ENCODE assay signal across 8 mouse cellular contexts in the genomic region with DNA sequence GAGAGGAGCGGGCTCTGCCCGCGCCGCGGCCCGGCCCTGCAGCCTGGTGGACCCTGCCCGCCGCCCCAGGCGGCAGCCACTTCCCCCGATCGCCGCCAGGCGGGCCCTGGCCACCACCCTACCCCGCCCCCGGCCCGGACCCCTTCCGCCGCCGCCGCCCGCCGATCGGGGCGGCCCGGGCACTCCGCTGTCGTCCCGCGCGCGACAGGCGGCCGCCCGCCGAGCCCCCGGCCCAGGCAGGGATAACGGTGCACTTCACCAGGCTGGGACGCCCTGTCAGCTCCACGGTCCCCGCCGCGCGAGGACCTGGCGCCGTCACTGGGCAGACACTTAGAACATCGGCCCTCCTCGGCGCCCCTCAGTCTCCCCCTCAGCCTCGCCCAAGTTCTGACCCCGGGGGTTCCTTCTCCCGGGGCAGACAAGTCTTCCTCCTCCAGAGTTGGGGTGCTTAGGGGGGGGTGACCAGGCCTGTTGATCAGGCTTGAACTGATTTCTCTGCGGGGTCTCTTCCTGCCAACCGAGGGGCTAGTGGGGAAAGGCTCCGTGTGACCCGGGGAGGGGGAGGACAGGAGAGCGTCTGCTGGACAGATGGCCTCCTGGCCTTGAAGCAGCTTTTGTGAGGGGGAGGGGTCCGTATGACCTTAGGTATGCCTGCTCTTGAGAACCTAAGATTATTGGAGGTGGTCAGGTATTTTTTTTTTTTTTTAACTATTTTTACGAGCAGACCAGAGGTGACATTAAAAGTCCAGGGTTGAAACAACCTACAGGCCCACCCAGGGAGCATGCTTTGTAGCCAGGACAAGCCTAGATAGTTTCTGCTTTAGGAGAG. TPM values are rescaled to one million over a fixed set of nuclear protein-coding genes. Genes with fewer than 3 reads are reported as not detected.
DNase-seq lines count a peak whose midpoint lies in the region; ATAC-seq and TF ChIP-seq lines count a peak whose summit lies in the region.

No protein-coding gene starts in this region.

- H3K4me3 ChIP-seq in gastrocnemius, adult 2 months = peak overlapping the region; percentile 97
- H3K4me3 ChIP-seq in C2C12 (ENCODE audit: insufficient read depth, poor library complexity, severe bottlenecking) = peak overlapping the region; percentile 71
- H3K4me3 ChIP-seq in kidney, postnatal 0 days (replicated peaks; ENCODE audit: low read depth, low read length) = peak overlapping the region; percentile 91
- peak overlapping the region; percentile 93 for H3K4me3 ChIP-seq in midbrain, embryonic 10.5 days

- peak overlapping the region; percentile 91 for H3K4me2 ChIP-seq in kidney, postnatal 0 days (ENCODE audit: low read length)

- H3ac ChIP-seq in C2C12 (ENCODE audit: control insufficient read depth, insufficient read length, low read depth) = peak overlapping the region; percentile 75

- peak; percentile 45 for ATAC-seq in frontal cortex, adult (ENCODE audit: low TSS enrichment)
- peak; percentile 83 for ATAC-seq in kidney, postnatal 0 days (replicated peaks; ENCODE audit: low FRiP score, low read depth)

- intact Hi-C loops in gastrocnemius, adult 2 months (cut with DNase I) = loop anchor here (2.0 to 5.0 kb wide), 2 partner anchors 63 to 93 kb away; a partner anchor contains a TSS

- no peaks in the 10 kb centered on the region for H3K9me3 ChIP-seq in kidney, postnatal 0 days (replicated peaks; ENCODE audit: low read length)
- no peaks in the 10 kb centered on the region for H3K9me3 ChIP-seq in midbrain, embryonic 10.5 days (replicated peaks)

- no peaks in the 10 kb centered on the region for H3K36me3 ChIP-seq in C2C12 (ENCODE audit: control insufficient read depth, insufficient read depth)
- H3K36me3 ChIP-seq in kidney, postnatal 0 days (ENCODE audit: insufficient read depth, low read length) = no peaks in the 10 kb centered on the region
- no peaks in the 10 kb centered on the region for H3K36me3 ChIP-seq in midbrain, embryonic 10.5 days

- under 1% methylated on average over 43 of the region's 58 CpGs for WGBS in kidney, postnatal 0 days
- under 1% methylated on average over 58 of the region's 58 CpGs for WGBS in midbrain, embryonic 10.5 days

- H3K4me1 ChIP-seq in kidney, postnatal 0 days (replicated peaks; ENCODE audit: insufficient read depth, low read length) = peaks cover 25% of the 10 kb centered on the region
- H3K4me1 ChIP-seq in midbrain, embryonic 10.5 days = peaks cover 37% of the 10 kb centered on the region

- peaks cover 50% of the 10 kb centered on the region for H3K79me3 ChIP-seq in C2C12 (ENCODE audit: low read depth)

- H3K9ac ChIP-seq in kidney, postnatal 0 days (ENCODE audit: low read depth, low read length) = peak overlapping the region; percentile 97

- TF ChIP-seq CTCF in gastrocnemius, adult 2 months (IDR thresholded peaks at IDR 0.05) = peak; percentile 62
- no peak for TF ChIP-seq CTCF in C2C12 (IDR thresholded peaks at IDR 0.05; ENCODE audit: control insufficient read depth, insufficient read depth, insufficient read length)
- TF ChIP-seq CTCF in kidney, postnatal 0 days (IDR thresholded peaks at IDR 0.05; ENCODE audit: low read depth) = no peak; the same call in 1 of the 2 replicates

- H3K27me3 ChIP-seq in C2C12 (ENCODE audit: control insufficient read depth, insufficient read depth, insufficient read length) = no peaks in the 10 kb centered on the region
- H3K27me3 ChIP-seq in kidney, postnatal 0 days (ENCODE audit: insufficient read depth, low read length) = no peaks in the 10 kb centered on the region
- H3K27me3 ChIP-seq in midbrain, embryonic 10.5 days (ENCODE audit: low read depth, poor library complexity, severe bottlenecking) = no peaks in the 10 kb centered on the region

- H3K27ac ChIP-seq in gastrocnemius, adult 2 months = peak overlapping the region; percentile 97
- H3K27ac ChIP-seq in kidney, postnatal 0 days = peak overlapping the region; percentile 98
- H3K27ac ChIP-seq in midbrain, embryonic 10.5 days (replicated peaks) = peak overlapping the region; percentile 99

- DNase-seq in gastrocnemius, adult 2 months = no peak
- no peak for DNase-seq in gastrocnemius, adult 18-20 months (ENCODE audit: low spot score)
- peak; percentile 67 for DNase-seq in cerebellum, adult 9-10 months
- DNase-seq in kidney, postnatal 0 days (ENCODE audit: low spot score) = peak; percentile 73
- peak; percentile 87 for DNase-seq in midbrain, embryonic 10.5 days (ENCODE audit: low spot score)
- DNase-seq in testis, postnatal 10 days (ENCODE audit: low spot score) = peak; percentile 74

- peaks cover 75% of the 10 kb centered on the region for H3K79me2 ChIP-seq in C2C12 (ENCODE audit: control insufficient read depth, insufficient read depth)

TF ChIP-seq in C2C12, 6 proteins besides CTCF, POLR2A, EP300 and RAD21:
- TF ChIP-seq FOSL1 (IDR thresholded peaks at IDR 0.05; ENCODE audit: insufficient read depth, low read length, poor library complexity, severe bottlenecking) = no peak
- no peak for TF ChIP-seq CEBPB (IDR thresholded peaks at IDR 0.05; ENCODE audit: low read depth)
- no peak for TF ChIP-seq MYOG (IDR thresholded peaks at IDR 0.05; ENCODE audit: control insufficient read depth, extremely low read depth, insufficient read length)
- TF ChIP-seq MAX (IDR thresholded peaks at IDR 0.05) = no peak
- no peak for TF ChIP-seq USF1 (IDR thresholded peaks at IDR 0.05; ENCODE audit: low read depth)
- TF ChIP-seq MYOD1 (IDR thresholded peaks at IDR 0.05; ENCODE audit: control insufficient read depth, insufficient read length, low read depth) = no peak
TF ChIP-seq in C2C12: peak in this region for 0.

RNA-seq across cellular contexts. Expression of a gene that starts 0.6 kb away (rescaled TPM):
- total RNA-seq in gastrocnemius, adult 2 months (2021) = 10 to 100 TPM; 11.6 to 20.1 TPM
- total RNA-seq in gastrocnemius, adult 18-20 months (2021) = 10 to 100 TPM; 15.2 to 15.5 TPM
- polyA plus RNA-seq in C2C12 (2012; fragmentation: generic; extraction: Trizol) = 10.0 TPM
- 8.6 and 9.7 TPM in 2 replicates for polyA plus RNA-seq in kidney, postnatal 0 days (2015; fragmentation: Nextera tagmentation; extraction: Ambion mirVana)
- polyA plus RNA-seq in midbrain, embryonic 10.5 days (2016; fragmentation: Nextera tagmentation; extraction: Ambion mirVana) = 10.5 and 11.6 TPM in 2 replicates

RNA-seq across cellular contexts. Expression of a gene that starts 46.5 kb away (rescaled TPM):
- 10 to 100 TPM; 21.4 to 31.5 TPM for total RNA-seq in gastrocnemius, adult 2 months (2021)
- 10 to 100 TPM; 25.1 to 29.4 TPM for total RNA-seq in gastrocnemius, adult 18-20 months (2021)
- polyA plus RNA-seq in C2C12 (2012; fragmentation: generic; extraction: Trizol) = 112 TPM
- polyA plus RNA-seq in kidney, postnatal 0 days (2015; fragmentation: Nextera tagmentation; extraction: Ambion mirVana) = 222 and 226 TPM in 2 replicates
- polyA plus RNA-seq in midbrain, embryonic 10.5 days (2016; fragmentation: Nextera tagmentation; extraction: Ambion mirVana) = 195 and 207 TPM in 2 replicates

Comparison
In these comparisons a context has a peak if more than half of its experiments do, and no peak if none do; other contexts are left out.
1. DNase-seq: peak in cerebellum, adult 9-10 months (single experiment), kidney, postnatal 0 days (single experiment), midbrain, embryonic 10.5 days (single experiment) and testis, postnatal 10 days (single experiment); none in gastrocnemius, adult 2 months (single experiment) and gastrocnemius, adult 18-20 months (single experiment).
2. Peak in every context shown above with its lines, with median percentiles within 50 percentile points of each other: H3K27ac ChIP-seq and H3K4me3 ChIP-seq.